Mouse (Mus musculus): Measurements from ENCODE around the gene Sirt7.

Gene Sirt7

GRCm38 (mm10) chr11:120627468-120628300 lies 2.6 kb upstream of the Sirt7 start:
- Histone ChIP-seq H3K36me3 (ENCODE audit: insufficient read depth, low read length) (peaks cover 67% of the 10 kb centered on the region), H3K4me1 (replicated peaks; ENCODE audit: low read depth, low read length) (peaks cover 86% of the 10 kb centered on the region), H3K9me3 (ENCODE audit: low read length) (no peaks in the 10 kb centered on the region), H3K27me3 (ENCODE audit: insufficient read depth, low read length) (no peaks in the 10 kb centered on the region), H3K4me3 (replicated peaks; ENCODE audit: low read length) (peak overlapping the region; percentile 37)
- TF ChIP-seq POU5F1 (IDR thresholded peaks at IDR 0.05; ENCODE audit: borderline replicate concordance, low read length) (no peak), NANOG (IDR thresholded peaks at IDR 0.05; ENCODE audit: borderline replicate concordance, low read length) (no peak), CTCF (conservative IDR thresholded peaks at IDR 0.05; ENCODE audit: low read length) (no peak)

- Histone ChIP-seq H3K27me3 (ENCODE audit: insufficient read depth, low read length) (no peaks in the 10 kb centered on the region), H3K36me3 (ENCODE audit: insufficient read depth, low read length) (peaks cover 73% of the 10 kb centered on the region), H3K4me3 (replicated peaks; ENCODE audit: low read length) (peak overlapping the region; percentile 37; the same call in 1 of the 2 replicates), H3K9me3 (ENCODE audit: low read length) (no peaks in the 10 kb centered on the region), H3K4me1 (replicated peaks; ENCODE audit: low read depth, low read length) (peaks cover 85% of the 10 kb centered on the region)
- TF ChIP-seq NANOG (IDR thresholded peaks at IDR 0.05; ENCODE audit: borderline replicate concordance, low read length) (no peak), POU5F1 (IDR thresholded peaks at IDR 0.05; ENCODE audit: borderline replicate concordance, low read length) (no peak), CTCF (conservative IDR thresholded peaks at IDR 0.05; ENCODE audit: low read length) (no peak)
Observed at GRCm38 (mm10) chr11:120626785-120627467, 1.9 kb upstream of the Sirt7 start.

DNA sequence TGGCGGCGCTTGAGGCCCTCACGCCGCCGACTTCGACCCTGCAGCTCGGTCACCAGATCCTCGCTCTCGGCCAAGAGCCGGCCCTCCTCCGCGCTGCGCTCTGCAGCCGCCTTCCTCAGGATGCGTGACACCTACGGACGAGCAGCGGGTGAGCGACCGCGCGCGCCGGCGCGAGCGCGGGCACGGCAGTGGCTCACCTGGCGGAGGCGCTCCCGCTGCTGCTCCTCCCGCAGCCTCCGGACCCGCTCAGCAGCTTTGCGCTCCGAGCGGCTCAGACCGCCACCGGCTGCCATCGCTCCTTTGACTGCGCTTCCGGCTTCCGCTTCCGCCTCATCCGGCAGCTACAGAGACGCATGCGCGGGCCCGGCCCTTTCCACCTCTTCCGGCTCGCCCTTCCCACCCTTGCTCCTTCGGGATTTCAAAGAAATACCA lies 344 bp downstream of the Sirt7 start:
- peaks cover 82% of the 10 kb centered on the region for H3K36me3 ChIP-seq (ENCODE audit: insufficient read depth, low read length)
- H3K27me3 ChIP-seq (ENCODE audit: insufficient read depth, low read length): no peaks in the 10 kb centered on the region
- peak overlapping the region; percentile 98 for H3K4me3 ChIP-seq (replicated peaks; ENCODE audit: low read length)
- TF ChIP-seq CTCF (conservative IDR thresholded peaks at IDR 0.05; ENCODE audit: low read length): no peak
- TF ChIP-seq POU5F1 (IDR thresholded peaks at IDR 0.05; ENCODE audit: borderline replicate concordance, low read length): no peak
- TF ChIP-seq NANOG (IDR thresholded peaks at IDR 0.05; ENCODE audit: borderline replicate concordance, low read length): no peak
- H3K4me1 ChIP-seq (replicated peaks; ENCODE audit: low read depth, low read length): peaks cover 83% of the 10 kb centered on the region
- H3K9me3 ChIP-seq (ENCODE audit: low read length): no peaks in the 10 kb centered on the region

DNA sequence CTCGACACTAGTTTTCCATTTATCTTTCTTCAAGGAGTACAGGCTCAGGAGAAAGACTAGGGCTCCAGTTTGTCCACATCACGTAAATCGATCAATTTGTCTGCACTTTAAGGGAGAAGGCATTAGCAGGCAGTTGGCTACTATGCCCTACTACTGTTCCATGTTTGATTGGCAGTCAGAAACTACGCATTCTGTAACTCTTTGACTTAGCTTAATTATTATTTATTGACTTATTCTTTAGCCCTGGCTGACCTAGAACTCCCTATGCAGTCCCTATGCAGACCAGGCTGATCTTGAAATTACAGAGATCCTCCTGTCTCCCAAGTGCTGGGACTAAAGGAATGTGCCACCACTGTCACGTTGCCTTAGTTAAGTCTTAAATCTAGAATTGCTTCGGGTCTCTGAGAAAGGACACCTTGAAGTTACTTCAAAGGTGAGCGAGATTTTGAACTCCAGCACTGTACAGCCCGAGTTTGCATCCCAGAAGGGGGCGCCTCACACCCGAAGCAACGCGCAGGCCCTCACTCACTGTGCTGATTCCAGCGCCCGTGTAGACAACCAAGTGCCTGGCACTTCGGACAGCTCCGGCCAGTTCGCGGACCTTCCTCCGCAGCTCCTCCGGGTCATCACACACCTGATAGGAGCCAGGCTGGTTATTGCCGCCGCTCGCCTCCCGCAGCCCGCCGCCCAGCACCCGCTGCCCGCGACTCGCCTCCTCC lies 920 bp downstream of the Sirt7 start:
- no peaks in the 10 kb centered on the region for H3K9me3 ChIP-seq (ENCODE audit: low read length)
- no peaks in the 10 kb centered on the region for H3K27me3 ChIP-seq (ENCODE audit: insufficient read depth, low read length)
- H3K4me1 ChIP-seq (replicated peaks; ENCODE audit: low read depth, low read length): peaks cover 80% of the 10 kb centered on the region
- peak overlapping the region; percentile 98 for H3K4me3 ChIP-seq (replicated peaks; ENCODE audit: low read length)
- peaks cover 81% of the 10 kb centered on the region for H3K36me3 ChIP-seq (ENCODE audit: insufficient read depth, low read length)
- TF ChIP-seq NANOG (IDR thresholded peaks at IDR 0.05; ENCODE audit: borderline replicate concordance, low read length) (no peak), CTCF (conservative IDR thresholded peaks at IDR 0.05; ENCODE audit: low read length) (peak; percentile 45)

- peaks cover 79% of the 10 kb centered on the region for H3K36me3 ChIP-seq (ENCODE audit: insufficient read depth, low read length)
- H3K9me3 ChIP-seq (ENCODE audit: low read length): no peaks in the 10 kb centered on the region
- H3K4me3 ChIP-seq (replicated peaks; ENCODE audit: low read length): no peak overlapping the region
- TF ChIP-seq NANOG (IDR thresholded peaks at IDR 0.05; ENCODE audit: borderline replicate concordance, low read length) (no peak), CTCF (conservative IDR thresholded peaks at IDR 0.05; ENCODE audit: low read length) (no peak), POU5F1 (IDR thresholded peaks at IDR 0.05; ENCODE audit: borderline replicate concordance, low read length) (no peak)
- no peaks in the 10 kb centered on the region for H3K27me3 ChIP-seq (ENCODE audit: insufficient read depth, low read length)
- peaks cover 79% of the 10 kb centered on the region for H3K4me1 ChIP-seq (replicated peaks; ENCODE audit: low read depth, low read length)
Observed at GRCm38 (mm10) chr11:120622805-120623204, 2.2 kb downstream of the Sirt7 start.

GRCm38 (mm10) chr11:120620195-120620594 lies 4.8 kb downstream of the Sirt7 start:
- Histone ChIP-seq H3K4me1 (replicated peaks; ENCODE audit: low read depth, low read length) (peaks cover 75% of the 10 kb centered on the region), H3K4me3 (replicated peaks; ENCODE audit: low read length) (peak overlapping the region; percentile 39), H3K36me3 (ENCODE audit: insufficient read depth, low read length) (peaks cover 66% of the 10 kb centered on the region), H3K27me3 (ENCODE audit: insufficient read depth, low read length) (no peaks in the 10 kb centered on the region), H3K9me3 (ENCODE audit: low read length) (no peaks in the 10 kb centered on the region)
- TF ChIP-seq POU5F1 (IDR thresholded peaks at IDR 0.05; ENCODE audit: borderline replicate concordance, low read length) (no peak), CTCF (conservative IDR thresholded peaks at IDR 0.05; ENCODE audit: low read length) (no peak), NANOG (IDR thresholded peaks at IDR 0.05; ENCODE audit: borderline replicate concordance, low read length) (no peak)

- H3K36me3 ChIP-seq (ENCODE audit: insufficient read depth, low read length): peaks cover 78% of the 10 kb centered on the region
- no peaks in the 10 kb centered on the region for H3K27me3 ChIP-seq (ENCODE audit: insufficient read depth, low read length)
- H3K4me1 ChIP-seq (replicated peaks; ENCODE audit: low read depth, low read length): peaks cover 80% of the 10 kb centered on the region
- no peak for TF ChIP-seq POU5F1 (IDR thresholded peaks at IDR 0.05; ENCODE audit: borderline replicate concordance, low read length)
- no peak for TF ChIP-seq CTCF (conservative IDR thresholded peaks at IDR 0.05; ENCODE audit: low read length)
- TF ChIP-seq NANOG (IDR thresholded peaks at IDR 0.05; ENCODE audit: borderline replicate concordance, low read length): no peak
- H3K4me3 ChIP-seq (replicated peaks; ENCODE audit: low read length): peak overlapping the region; percentile 95
- no peaks in the 10 kb centered on the region for H3K9me3 ChIP-seq (ENCODE audit: low read length)
Observed at GRCm38 (mm10) chr11:120618619-120619535, 6.2 kb downstream of the Sirt7 start.
